Mouse (Mus musculus): ENCODE measurements around the gene Atp6v1g3. TPM values are rescaled to one million over a fixed set of nuclear protein-coding genes. Genes with fewer than 3 reads are reported as not detected.

Atp6v1g3 gene
- total RNA-seq, 4 experiments from 2014 or later = not detected

Other genes starting within 250 kb of the Atp6v1g3 start
- 1 to 10 TPM in 1 of 4 experiments, under 1 TPM in 3; 0.53 to 1.1 (median 0.90) TPM for gene Ptprc, start 98.0 kb upstream of the Atp6v1g3 start, total RNA-seq (2022)